Mouse (Mus musculus): ENCODE data around the gene Tbce.

GRCm38 (mm10) chr13:14011454-14011995 lies 27.9 kb downstream of the Tbce start:
- TF ChIP-seq NANOG (IDR thresholded peaks at IDR 0.05; ENCODE audit: borderline replicate concordance, low read length) (no peak), CTCF (conservative IDR thresholded peaks at IDR 0.05; ENCODE audit: low read length) (no peak)
